Mouse (Mus musculus) T-helper 1 cell (primary cell): ENCODE measurements around the gene Dppa4.

Experiments
- in situ Hi-C: fragments of 300-600 bp; cut with MboI, MseI; formaldehyde crosslinking; loops from one replicate; pipeline ENCODE4 v1.15.1; 2025; ENCODE audit warnings: high pct_unique_total_duplicates

Dppa4 gene

DNA sequence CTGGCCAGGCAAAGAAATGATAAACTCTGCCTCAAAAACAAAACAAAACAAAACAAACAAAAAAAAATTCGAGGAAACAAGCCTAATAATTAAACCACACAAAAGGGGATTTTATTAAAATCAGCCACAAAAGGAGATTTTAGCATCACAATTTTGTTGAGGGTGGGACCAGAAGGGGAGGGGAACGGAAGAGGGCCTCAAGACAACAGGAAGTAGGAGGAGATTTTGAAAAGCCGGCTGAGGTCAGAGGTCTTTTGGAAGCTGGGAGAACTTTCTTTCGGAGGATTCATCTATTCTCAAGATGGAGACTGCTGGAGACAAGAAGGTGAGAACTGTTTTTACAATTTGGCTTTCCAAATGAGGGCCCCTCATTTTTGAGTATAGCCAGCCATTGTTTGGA lies at the start of gene Dppa4:
TSS of gene Dppa4 (plus strand) at position 217 of the 400 bp plus-strand sequence.
- in situ Hi-C loops: no loop called here

DNA sequence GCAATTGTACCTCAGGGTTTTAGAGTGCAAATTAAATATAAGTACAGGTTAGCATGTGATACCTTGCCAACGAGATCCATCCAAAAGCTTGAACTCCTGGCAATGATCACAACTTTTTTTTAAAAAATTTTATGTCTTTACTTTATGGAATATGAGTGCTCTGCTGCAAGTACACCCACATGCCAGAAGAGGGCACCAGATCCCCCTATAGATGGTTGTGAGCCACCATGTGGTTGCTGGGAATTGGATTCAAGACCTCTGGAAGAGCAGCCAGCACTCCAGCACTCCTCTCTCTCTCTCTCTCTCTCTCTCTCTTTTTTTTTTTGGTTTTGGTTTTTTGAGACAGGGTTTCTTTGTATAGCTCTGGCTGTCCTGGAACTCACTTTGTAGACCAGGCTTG lies 48.5 kb upstream of the Dppa4 start:
- in situ Hi-C loops: no loop called here

DNA sequence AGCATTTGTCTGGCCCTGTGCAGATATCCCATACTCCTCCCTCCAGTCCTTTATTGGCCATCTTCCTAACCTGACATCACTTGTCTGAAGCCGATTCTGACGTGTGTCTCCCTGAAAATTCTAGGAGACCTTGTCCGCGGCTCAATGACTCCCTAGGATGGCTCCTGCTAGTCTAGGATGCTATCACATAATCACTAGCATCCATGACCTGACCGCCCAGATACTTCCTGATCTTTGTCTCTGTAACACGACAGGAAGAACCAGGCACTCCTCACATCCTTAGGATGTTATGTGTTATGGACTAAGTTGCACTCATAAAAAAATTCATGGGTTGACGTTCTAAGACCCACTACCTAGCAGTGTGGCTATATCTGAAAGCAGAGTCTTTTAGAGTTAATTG lies 45.9 kb upstream of the Dppa4 start:
- in situ Hi-C loops: no loop called here

DNA sequence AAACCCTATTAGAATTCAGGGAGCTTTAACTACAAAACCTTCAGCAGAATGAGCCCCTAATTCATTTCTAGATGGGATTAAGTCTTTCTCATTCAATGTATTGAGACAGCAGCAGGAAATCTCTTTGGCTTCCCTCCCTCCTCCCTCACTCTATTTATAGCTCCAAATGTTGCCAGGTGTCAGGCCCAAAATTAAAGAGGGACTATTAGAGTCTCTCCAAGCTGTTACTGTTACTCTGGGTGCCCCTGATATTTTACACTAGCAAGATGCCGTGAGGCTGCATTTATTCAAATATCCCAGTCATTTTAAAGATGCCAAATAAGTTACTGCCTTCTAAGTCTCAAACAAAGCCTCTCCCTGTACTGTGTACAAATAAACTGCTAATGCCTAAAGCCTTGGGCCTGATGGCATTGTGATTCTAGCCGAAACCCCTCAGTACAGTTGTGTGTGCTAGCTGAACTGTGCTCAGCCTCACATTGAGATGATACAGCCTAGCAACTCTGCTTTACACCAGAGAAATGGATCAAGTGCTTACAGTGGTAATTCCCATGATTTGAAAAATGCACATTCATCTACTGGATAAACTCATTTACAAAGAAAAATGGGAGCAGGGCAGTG lies 36.4 kb upstream of the Dppa4 start:
- in situ Hi-C loops: no loop called here

DNA sequence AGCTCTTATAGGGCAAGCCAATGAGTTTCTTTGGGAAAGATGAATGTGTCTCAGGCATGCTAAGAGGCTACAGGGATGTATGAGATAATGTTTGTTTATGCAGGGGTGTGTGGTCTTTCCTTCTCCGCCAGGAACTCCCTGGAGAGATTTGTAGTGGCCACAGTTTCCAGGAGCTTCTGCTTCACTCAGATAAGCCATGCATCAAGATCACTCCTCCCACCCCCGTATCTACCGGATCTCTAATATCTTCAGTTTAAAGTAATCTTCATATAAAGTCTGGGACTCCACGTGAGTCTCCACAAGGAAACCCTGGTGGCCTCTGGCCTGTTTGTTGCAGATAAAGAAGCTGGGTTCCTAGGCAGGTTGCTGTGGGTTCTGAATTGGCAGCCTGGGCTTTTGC lies 30.7 kb upstream of the Dppa4 start:
- in situ Hi-C loops: no loop called here

DNA sequence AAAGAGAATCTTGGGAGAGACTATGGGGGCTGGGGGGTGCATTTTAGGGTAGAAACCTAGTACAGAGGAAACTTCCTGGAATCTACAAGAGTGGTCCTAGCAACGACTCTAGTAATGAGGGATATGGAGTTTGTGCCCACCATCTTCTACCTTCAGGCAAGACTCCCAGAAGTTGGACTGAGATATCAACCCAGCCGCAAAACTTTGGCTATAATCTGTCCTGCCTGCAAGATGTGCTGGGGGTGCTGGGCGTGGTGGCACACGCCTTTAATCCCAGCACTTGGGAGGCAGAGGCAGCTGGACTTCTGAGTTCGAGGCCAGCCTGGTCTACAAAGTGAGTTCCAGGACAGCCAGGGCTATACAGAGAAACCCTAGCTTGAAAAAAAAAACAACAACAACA lies 28.9 kb upstream of the Dppa4 start:
- in situ Hi-C loops: no loop called here

DNA sequence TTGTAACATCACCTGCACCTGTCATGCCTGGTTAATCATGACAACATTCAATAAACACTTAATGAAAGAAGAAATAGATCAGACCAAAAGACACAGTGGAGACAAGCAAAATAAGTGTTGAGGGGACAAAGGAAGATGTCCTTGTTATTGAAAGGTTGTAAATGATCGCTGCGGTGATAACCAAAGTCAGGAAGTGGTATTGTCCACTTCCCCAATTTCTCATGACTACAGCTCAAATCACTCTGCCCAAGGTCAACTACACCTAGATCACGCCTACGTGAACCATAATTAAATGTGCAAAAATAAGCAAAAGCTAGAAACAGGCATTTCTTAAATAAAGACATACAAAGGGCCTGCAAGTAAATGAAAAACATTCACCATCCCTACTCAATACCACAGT lies 24.0 kb upstream of the Dppa4 start:
- in situ Hi-C loops: no loop called here

DNA sequence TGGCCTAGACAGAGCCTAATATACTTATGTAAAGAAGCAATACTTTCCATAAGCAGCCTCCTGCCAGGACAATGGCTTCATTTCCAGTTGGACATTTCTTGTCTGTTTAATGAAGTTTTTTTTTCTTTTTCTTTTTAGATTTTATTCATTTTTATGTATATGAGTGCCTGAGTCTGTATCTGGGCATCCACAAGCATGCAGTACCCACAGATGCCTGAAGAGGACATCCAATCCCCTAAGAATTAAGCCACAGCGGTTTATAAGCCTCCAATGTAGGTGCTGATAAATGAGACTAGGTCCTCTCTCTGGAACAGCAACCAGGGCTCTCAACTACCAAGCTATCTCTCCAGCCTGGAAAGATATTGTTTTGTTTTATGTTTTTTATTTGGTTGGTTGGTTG lies 20.6 kb upstream of the Dppa4 start:
- in situ Hi-C loops: no loop called here

DNA sequence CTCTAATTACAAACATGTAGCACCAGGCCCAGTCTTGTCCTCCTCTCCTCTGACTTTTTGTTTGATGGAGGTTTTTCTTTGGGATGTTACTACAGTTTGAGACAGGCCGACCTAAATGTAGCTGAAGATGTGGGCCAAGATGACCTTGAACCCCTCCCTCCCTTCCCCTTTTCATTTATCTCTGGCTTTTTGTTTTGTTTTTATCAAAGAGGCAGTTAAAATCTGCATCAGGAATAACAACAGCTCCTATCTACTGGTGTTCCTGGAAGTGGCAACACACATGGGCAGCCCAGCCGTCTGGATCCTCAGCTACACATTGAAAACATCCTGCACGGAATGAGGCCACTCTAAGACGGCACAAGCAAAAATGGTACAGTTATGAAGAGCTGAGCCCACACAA lies 17.7 kb upstream of the Dppa4 start:
- in situ Hi-C loops: no loop called here

DNA sequence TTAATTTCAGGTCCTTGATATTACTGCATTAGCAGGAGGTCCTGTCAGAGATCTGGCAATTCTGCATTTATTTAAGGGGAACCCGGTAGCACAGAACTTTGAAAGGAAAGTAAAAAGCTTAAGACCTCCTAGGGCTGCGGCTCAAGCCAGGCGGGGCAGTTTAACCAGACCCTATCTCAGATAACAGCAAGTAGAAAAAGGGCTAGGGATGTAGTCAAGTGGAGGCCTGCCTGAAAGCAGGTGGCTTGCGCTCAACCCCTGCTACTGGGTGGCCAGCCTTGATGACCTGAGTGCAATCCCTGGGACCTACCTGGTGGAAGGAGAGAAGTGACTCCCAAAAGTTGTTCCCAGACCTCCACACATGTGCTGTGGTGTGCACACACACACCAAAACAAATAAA lies 6.6 kb upstream of the Dppa4 start:
- in situ Hi-C loops: no loop called here

DNA sequence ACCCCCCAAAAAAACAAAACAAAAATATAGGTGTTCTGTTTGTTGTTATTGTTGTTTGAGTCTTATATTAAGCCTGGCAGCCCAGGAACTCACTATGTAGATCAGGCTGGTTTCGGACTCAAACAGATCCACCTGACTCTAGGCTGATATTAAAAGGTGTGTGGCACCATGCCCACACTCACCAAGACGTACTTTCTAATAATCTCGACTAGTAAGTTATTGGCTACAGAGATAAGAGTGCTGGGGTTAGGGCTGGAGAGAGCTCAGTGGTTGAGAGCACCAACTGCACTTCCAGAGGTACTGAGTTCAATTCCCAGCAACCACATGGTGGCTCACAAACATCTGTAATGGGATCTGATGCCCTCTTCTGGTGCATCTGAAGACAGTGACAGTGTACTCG lies 2.6 kb upstream of the Dppa4 start:
- in situ Hi-C loops: no loop called here

DNA sequence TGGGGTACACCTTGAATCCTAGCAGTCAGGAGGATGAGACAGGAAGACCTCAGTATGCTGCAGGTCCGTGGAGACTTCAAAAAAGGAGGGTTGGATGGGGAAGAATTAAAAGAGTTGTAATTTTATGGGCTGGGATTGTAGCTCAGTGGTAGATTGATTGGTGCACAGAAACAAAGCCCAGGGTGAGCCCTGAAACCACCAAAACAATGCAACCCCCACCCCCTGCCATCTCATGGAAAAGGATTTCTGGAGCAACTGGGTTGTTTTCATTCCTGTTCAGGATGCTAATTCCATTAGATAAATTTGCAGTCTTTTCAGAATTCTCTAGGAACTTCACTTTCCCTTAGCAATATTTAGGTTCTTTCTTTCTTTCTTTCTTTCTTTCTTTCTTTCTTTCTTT lies 732 bp upstream of the Dppa4 start:
- in situ Hi-C loops: no loop called here

DNA sequence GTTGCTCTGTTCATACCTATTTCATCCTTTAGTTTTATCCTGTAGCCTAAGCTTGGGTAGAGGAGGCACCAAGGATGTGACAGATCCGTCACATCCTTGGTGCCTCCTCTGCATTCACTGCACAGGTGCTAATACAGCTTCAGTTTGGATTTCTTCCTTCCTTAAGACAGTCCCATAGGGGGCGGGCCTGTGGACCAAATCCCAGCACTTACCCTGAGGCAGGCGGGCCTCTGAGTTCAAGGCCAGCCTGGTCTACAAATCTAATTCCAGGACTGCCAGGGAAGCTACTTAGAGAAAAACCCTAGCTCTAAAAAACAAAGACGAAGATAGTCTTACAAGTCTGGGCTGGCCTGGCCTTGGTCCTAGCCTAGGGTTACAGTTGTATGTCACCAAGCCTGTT lies 2.0 kb downstream of the Dppa4 start:
- in situ Hi-C loops: no loop called here

DNA sequence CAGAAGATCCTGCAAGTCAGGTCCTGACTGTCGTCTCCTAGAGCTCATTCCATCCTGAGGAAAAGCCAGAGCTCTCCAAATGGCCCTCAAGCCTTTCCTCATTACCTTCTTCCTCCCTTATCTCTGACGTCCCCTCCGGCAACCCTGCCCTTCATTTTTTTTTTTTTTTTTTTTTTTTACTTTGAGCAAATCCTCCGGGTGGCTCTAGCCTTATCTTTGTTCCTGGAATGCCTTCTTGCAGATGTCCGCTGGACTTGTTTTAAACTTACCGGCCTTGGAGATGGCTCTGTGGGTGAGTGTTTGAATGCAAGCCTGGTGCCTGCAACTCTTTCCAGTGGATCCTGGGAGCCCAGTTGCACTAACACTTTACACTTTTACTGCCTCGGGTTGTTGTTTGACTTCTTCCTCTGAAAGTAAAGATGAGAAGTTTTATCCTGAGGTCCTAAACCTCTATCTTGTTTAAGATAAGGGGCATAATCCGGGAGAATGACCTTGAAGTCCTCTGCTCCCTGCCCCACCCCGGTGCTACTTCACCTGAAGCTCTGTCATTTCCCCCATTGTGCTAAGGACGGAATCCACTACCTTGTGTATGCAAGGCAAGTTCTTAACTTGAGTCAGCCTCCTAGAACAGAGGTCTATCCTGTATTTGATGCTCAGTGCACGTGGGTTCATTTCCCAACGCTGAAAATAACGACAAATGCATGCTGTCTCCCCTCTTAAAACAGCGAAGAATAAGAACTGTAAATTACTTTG lies 14.0 kb downstream of the Dppa4 start:
- in situ Hi-C loops: no loop called here

DNA sequence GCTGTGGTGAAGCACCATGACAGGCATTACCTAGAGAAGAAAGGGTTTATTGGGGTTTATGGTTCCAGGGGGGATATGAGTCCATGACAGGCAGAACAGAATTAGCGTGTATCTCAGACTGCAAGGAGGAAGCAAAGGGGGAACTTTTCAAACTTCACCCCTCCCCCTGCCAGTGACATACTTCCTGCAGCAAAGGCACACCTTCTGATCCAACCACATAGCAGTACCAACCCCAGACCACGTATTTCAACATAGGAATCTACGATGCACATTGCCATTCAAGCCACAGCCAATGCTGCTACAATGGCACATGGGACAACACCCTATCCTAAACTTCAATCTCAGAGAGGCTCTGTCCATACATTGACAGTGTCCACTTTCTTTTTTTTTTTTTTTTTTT lies 16.4 kb downstream of the Dppa4 start:
- in situ Hi-C loops: loop anchor here (10.0 to 25.0 kb wide), 2 partner anchors 1445 to 1813 kb away; partner anchors contain the start of gene Nectin3

DNA sequence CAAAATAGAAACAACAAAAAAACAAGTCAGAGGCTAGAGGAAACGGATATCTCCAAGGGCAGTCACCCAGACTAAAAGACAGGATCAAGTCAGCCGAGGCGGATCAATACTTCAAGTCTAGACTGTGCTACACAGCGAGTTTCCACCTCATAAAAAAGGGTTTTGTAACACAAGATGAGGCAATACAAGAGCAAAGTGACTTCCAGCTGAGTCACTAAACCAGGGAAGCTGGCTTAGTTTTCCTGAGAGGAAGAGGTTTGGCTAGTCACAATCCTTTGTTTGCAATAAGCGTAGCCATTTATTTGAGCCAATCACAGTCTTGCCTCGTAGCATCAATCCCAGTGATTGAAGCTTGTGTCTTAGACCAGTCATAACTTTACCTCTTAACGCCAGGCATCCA lies 20.0 kb downstream of the Dppa4 start, which contains the start of gene Dppa2:
TSS of gene Dppa2 (plus strand) at position 400 of the 400 bp plus-strand sequence.
- in situ Hi-C loops: loop anchor here (10.0 to 25.0 kb wide), 2 partner anchors 1449 to 1816 kb away; partner anchors contain the start of gene Nectin3

DNA sequence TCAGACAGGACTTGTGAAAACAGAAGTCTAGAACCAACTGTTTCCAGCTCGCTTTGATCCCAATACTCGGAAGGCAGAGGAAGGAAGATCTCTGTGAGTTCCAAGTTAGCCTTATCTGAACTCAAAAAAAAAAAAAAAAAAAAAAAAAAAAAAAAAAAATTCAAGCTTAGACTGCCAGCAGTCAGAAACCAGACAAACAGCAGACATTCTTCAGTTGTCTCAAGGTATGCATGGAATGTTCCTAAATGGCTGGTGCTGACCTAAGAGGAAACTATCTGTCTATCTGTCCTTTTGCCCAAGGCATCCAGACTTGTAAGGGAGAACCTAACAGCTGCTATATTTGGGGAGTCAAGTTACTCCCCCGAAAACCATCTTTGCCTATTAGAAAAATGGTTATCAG lies 20.4 kb downstream of the Dppa4 start:
- in situ Hi-C loops: loop anchor here (10.0 to 25.0 kb wide), 2 partner anchors 1449 to 1817 kb away; partner anchors contain the start of gene Nectin3

DNA sequence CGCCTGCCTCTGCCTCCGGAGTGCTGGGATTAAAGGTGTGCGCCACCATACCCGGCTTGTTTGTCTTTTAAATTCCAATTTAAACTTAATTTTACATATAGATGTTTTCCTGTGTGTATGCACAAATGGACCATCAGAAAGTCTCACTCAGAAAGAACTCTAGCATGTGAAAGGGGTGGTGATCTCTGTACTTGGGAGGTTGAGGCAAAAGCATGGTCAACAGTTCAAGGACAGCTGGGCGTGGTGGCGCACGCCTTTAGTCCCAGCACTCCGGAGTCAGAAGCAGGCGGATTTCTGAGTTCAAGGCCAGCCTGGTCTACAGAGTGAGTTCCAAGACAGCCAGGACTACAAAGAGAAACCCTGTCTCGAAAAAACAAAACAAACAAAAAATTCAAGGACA lies 25.4 kb downstream of the Dppa4 start:
- in situ Hi-C loops: loop anchor here (10.0 to 25.0 kb wide), 2 partner anchors 1454 to 1822 kb away; partner anchors contain the start of gene Nectin3

DNA sequence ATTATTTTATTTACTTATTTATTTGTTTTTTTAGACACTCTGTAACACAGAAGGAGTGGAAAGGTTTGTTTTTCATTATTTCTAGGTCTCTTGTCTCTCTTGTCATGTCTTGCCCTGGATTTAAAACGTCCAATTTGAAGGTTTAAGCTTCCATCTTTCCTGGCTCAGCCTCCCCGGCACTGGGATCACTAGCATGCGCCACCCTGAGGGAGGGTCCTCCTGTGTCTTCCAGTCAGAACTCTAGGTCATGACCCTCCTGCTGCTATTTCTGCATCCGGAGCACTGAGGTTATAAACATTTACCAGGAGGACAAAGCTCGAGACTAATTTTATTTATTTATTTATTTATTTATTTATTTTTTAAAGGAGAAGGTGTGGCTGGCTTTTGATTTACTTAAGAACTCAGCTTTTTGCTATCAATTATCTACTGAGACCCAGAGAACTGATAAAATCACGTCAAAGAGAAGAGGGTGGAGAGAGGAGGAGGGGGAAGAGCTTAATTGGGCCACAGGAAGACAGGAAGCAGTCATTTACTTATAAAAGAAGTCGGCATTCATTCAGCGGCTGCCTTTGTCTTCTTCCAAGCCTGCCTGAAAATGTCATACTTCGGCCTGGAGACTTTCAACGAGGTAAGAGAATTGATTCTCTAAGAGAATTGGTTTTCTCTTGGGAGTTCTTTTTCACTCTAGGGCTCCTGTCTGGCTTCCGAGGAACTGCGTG lies 26.5 kb downstream of the Dppa4 start:
- in situ Hi-C loops: loop anchor here (10.0 to 25.0 kb wide), 2 partner anchors 1455 to 1823 kb away; partner anchors contain the start of gene Nectin3

DNA sequence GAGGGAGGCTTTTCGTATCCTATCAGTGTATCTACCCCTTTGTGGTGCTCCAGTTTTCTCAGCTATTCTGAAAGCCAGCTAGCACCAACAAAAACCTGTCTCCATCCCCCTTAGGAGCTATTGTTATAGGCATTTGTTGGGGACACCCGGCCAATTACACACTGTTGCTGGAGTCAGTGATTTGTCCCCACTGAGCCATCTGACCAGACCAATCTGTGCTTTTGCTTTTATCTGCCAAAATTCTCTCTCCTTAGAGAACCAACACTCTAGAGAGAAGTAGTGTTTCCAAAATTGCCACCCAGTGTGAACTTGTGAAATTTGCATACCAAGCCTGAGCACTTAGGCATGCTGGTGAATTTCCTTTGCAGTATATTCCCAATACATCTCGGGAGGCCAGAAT lies 31.8 kb downstream of the Dppa4 start:
- in situ Hi-C loops: loop anchor here (5.0 to 25.0 kb wide), 2 partner anchors 252 to 1828 kb away; partner anchors contain the start of gene Nectin3

DNA sequence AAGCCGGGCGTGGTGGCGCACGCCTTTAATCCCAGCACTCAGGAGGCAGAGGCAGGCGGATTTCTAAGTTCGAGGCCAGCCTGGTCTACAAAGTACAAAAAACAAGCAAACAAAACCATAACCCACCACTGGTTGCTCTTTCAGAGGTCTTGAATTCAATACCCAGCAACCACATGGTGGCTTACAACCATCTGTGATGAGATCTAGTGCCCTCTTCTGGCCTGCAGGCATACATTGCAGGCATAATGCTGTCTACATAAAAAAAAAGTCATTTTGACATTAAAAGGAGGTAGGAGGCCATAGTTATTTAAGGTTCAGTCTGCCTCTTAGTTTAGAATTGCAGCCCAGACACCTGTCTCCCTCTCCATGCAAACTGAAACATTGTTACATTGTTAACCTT lies 37.2 kb downstream of the Dppa4 start:
- in situ Hi-C loops: loop anchor here (25.0 kb wide), 1 partner anchor 1833 kb away; the partner anchor contains the start of gene Nectin3

DNA sequence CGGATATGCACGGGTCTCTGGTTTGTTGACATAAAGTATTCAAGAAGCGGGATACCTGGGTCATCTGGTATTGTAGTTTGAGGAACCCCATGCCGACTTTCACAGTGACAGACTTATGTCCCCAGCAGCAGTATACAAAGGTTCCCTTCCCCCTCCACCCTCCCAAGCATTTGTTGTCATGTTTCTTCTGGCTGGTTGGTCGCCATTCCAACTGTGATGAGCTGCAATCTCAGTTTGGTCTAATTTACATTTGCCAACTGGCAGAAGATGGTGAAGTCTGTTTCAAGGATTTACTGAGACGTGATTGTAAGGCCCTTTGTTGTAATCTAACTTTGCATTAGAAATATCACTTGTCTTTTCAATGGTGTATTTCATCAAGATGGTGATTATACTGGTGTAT lies 39.6 kb downstream of the Dppa4 start:
- in situ Hi-C loops: loop anchor here (25.0 kb wide), 1 partner anchor 1836 kb away; the partner anchor contains the start of gene Nectin3
